Mouse (Mus musculus) gonadal fat pad, adult 2 months (tissue): Measurements from ENCODE around the gene Eogt. TPM values are rescaled to one million over a fixed set of nuclear protein-coding genes. Genes with fewer than 3 reads are reported as not detected.

ENCODE experiments used
- DNase-seq: peaks from one replicate; pipeline ENCODE4 v3.0.0-alpha.2; 2012; ENCODE audit warnings: low read depth
- polyA plus RNA-seq: library from polyadenylated mRNA; depleted of rRNA; stranded (reverse); fragments of >200 nt; gene quantifications from 2 replicates; pipeline ENCODE4 v1.2.3, GENCODE M21; 2012; rRNA removed

The Eogt gene
- polyA plus RNA-seq, 1 experiment: 13.7 TPM

DNA sequence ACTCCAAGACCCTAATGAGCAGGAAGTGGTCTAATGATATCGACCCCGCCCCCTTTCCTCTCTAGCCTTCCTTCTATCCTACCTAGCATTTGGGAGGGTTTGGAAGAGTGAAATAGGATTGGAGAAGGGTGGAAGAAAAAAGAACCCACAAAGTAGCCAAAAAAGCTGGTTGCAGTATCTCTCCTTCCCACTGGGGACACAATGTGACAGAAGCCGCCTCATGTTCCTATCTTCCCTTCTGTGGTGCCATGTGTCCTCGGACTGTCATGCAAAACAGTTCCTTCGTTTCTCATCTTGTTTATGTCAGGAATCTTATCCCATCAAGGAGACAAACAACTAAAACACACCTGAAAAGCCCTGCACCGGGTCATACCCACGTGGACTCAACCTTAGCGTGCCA is 42.9 kb downstream of the Eogt start:
- DNase-seq: no peak

DNA sequence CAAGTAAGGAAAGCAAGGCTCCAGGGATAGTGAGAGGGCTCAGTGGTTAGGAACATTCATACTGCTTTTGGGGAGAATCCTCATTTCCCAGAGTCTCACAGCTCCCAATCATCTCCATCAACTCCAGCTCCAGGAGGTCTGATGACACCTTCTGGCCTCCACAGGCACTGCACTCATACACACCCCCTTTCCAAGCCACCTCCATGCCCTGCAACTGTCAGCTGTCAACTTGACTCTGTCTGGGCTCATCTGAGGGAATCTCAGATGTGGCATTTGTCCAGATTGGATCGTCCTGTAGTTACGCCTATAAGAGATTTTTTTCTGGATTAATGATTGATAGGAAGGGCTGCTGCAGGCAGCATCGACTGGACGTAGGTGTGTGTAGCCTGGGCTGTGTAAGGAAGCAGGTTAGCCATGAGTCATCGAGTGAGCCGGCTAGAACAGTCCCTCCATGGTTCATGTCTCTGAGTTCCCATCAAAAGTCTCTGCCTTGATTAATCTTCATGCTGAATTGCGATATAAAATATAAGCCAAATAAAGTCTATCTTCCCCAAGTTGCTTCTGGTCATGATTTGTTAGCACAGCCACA is 44.6 kb downstream of the Eogt start:
- no peak for DNase-seq

DNA sequence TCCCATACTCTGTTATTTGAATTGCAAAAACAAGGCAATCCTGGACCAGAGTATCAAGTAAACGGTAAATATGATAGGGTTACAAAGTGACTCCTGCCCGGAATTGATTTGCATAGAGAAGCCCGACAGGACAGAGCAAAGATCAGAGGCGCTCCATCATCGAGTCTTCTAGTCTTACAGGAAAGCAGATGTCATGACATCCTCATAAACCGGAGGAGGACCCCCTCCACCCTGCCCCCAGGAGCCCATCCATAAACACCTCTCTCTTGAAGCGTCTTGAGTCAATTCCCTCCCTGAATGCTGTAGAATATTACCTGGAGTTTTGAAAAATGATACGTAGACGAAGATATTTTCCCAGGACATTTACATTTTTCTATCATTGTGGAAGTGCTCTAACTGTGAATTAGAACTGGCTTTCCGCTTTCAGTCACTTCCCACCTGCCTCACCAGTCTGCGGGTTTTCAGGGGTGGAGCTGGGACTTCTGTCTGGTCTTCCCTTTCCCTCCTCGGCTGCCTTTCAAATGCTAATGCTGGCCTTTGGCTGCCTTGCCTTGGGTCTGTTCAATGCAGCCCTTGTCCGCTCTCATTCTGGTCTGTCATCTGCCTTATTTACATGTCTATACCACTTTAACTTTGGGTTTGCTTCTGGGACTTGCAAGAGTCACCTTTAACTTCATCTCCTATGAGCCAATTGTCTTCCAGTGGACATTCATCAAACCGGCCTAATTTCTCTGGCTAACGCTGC is 46.9 kb downstream of the Eogt start:
- DNase-seq: no peak

DNA sequence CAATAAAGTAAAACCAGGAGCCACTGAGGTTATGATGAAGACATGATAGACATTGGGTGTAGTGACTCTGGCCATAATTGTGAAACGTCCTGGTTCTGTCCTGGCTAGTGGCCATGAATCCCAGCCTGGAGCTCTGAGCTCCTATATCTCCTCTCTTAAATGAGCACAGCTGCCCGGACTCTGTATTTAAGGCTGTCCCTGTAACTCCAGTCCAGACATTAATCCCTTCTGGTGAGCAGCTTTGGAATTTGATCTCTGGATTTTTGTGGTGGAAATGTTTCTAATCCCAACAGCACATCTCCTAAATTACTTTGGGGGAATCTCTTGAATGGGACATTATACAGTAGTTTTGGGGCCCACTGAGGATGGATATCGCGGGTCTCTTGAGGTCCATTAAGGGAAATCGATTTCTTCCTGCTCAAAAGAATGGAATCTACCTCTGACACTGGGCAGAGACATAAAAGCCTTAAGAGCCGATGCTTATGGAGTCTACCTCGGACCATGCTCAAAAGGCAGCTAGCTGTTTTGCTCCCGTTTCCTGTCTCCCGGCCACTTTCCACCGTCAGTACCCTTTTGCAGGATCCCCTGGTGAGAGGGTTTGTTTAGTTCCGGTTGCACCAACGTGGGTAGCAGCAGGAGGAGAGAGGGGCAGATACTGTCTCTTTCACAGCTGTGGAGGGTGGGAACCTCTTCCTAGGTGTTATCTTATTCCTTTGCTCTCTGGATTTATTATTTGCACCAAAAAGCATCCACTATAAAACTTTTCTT is 47.6 kb downstream of the Eogt start:
- no peak for DNase-seq

DNA sequence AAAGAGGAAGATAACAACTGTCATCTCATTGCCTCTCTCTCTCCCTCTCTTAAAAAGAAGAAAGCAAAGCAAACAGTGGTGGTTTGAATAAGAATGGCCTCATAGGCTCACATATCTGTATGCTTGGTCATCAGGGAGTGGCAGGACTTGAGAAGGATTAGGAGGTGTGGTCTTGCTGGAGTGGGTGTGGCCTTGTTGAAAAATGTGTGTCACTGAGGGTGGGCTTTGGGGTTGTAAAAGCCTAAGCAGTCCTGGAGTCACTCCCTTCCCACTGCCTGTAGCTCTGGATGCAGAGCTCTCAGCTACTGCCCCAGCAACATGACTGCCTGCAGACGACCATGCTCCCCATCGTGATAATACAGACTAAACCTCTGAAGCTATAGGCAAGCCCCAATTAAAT is 66.6 kb downstream of the Eogt start:
- DNase-seq: no peak

DNA sequence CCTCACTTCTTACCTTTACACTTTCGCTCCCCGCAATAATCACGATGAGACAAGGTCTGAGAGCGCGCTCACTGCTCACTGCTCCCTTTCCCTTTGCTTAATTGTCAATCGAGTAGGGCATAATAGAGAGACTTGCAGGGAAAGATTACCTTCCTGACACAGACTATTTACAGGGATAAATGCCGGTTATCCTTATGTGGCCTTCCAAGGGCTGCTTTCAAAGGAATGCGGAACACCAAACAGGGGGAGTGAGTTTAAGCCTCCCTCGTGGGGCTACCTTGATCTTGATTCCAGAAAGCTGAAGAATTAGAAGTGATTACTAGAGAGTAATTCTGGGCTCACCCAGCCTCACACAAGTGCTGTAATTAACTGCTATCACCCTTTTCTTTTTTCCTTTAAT is 69.0 kb downstream of the Eogt start:
- no peak for DNase-seq

DNA sequence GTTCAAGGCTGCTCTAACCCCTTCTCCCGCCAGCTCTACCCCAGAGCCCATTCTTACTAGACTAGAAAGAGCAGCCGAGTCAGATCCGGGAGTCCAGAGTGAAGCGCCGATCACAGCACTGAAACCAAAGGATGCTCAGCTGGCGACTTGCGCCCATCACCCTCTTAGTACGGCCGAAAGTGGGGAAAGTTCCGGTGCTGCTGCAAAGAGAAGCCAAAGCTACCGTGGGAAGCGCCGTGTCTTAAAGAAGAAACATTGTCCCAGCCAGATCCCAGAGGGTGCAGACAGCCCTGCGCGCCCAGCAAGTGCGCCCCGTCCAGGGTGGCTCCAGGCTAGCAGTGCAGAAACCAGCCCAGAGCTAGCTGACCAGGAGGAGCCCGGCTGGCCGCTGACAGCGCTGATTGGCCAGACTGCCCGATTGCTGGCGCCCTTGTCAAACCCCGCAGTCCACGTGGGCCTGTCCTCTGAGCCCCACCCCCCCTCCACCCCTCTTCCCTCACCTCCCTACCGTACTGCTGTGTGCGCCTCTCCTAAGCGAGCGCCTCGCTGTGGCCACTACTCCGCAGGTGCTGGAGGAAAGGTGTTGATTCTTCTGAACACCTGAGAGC is 88.8 kb downstream of the Eogt start, which contains the start of gene Fam19a4:
Gene Fam19a4, minus strand, starts transcription at position 340 of the 608 bp plus-strand sequence.
- DNase-seq: no peak

Other genes with a start within 250 kb of the Eogt start
- not detected in 2 replicates for gene Fam19a4, start 88.8 kb downstream of the Eogt start, polyA plus RNA-seq
- 5.5 and 8.5 TPM in 2 replicates for gene Tmf1, start 29.9 kb upstream of the Eogt start, polyA plus RNA-seq
- gene Uba3, start 56.5 kb upstream of the Eogt start, polyA plus RNA-seq: 16.3 and 21.2 TPM in 2 replicates
- 68.5 and 79.7 TPM in 2 replicates for gene Arl6ip5, start 61.5 kb upstream of the Eogt start, polyA plus RNA-seq
- 0.06 and 0.11 TPM in 2 replicates for gene Lmod3, start 103.6 kb upstream of the Eogt start, polyA plus RNA-seq